Mouse (Mus musculus): ENCODE data around the gene Gdf11. TPM values are rescaled to one million over a fixed set of nuclear protein-coding genes. Genes with fewer than 3 reads are reported as not detected.

Gdf11 gene
- polyA plus RNA-seq, 1 experiment from 2014 or later, result 0.03 TPM

DNA sequence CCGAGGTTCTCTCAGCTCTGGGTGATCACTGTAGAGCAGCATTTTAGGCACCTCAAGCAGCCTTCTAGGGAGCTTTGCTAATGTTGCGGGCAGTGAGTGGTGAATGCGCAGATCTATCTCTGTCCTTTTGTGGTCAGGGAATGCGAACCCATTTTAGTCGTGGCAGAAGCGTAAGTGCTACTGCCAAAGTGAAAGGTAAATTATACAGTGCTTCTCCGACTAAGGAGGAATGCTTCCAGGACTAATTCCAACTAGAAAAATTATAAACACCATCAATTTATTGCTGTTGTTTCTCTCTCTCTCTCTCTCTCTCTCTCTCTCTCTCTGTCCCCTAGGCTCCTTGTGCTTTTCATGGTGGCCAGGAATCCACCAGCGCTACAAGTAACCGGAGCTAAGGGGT, 32.4 kb upstream of the Gdf11 start, which contains the start of gene Bloc1s1:
Bloc1s1 (minus strand) TSS at position 101 of the 400 bp plus-strand sequence.
- Histone ChIP-seq H3K36me3 (ENCODE audit: inconsistent target) (no peaks in the 10 kb centered on the region), H3K79me2 (ENCODE audit: inconsistent target) (no peaks in the 10 kb centered on the region), H3K27ac (peak within 1 kb of the TSS; percentile 78), H3K4me3 (ENCODE audit: inconsistent target) (peak within 1 kb of the TSS; percentile 49)
- 50% methylated on average over 9 of the region's 9 CpGs for WGBS (ENCODE audit: missing documents)

- peak overlapping the region; percentile 78 for H3K27ac ChIP-seq
Observed at GRCm38 (mm10) chr10:128923013-128923691, 31.6 kb upstream of the Gdf11 start.

DNA sequence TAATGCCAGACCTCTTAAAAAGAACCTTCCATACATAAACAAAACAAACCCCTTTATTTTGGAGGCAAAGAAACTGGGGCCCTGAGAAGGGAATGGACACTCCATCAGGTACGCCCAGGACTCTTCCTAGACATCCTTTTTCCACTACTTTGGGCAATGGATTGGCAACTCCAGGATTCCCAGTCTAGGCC, 31.2 kb upstream of the Gdf11 start, which contains the start of gene Rdh5:
Rdh5 (minus strand) TSS at position 67 of the 191 bp plus-strand sequence.
- Histone ChIP-seq H3K36me3 (ENCODE audit: inconsistent target) (peaks cover 5% of the 10 kb centered on the region; the same call in 1 of the 2 replicates), H3K79me2 (ENCODE audit: inconsistent target) (no peaks in the 10 kb centered on the region), H3K27ac (peak within 1 kb of the TSS; percentile 78), H3K4me3 (ENCODE audit: inconsistent target) (peak within 1 kb of the TSS; percentile 49)
- WGBS (ENCODE audit: missing documents), result 38% methylated on average over 1 of the region's 1 CpGs

More at GRCm38 (mm10) chr10:128923013-128923691, 31.6 kb upstream of the Gdf11 start:
- under 1% methylated on average over 42 of the region's 42 CpGs for WGBS (ENCODE audit: missing documents)
- peaks cover under 1% of the 10 kb centered on the region; the same call in 1 of the 2 replicates for H3K36me3 ChIP-seq (ENCODE audit: inconsistent target)
- peak overlapping the region; percentile 49 for H3K4me3 ChIP-seq (ENCODE audit: inconsistent target)
- no peaks in the 10 kb centered on the region for H3K79me2 ChIP-seq (ENCODE audit: inconsistent target)

GRCm38 (mm10) chr10:128921883-128922821, 30.6 kb upstream of the Gdf11 start:
- no peak overlapping the region for H3K27ac ChIP-seq
- WGBS (ENCODE audit: missing documents), result 79% methylated on average over 16 of the region's 16 CpGs
- peak overlapping the region; percentile 49; the same call in 1 of the 2 replicates for H3K4me3 ChIP-seq (ENCODE audit: inconsistent target)
- peaks cover 10% of the 10 kb centered on the region for H3K36me3 ChIP-seq (ENCODE audit: inconsistent target)
- no peaks in the 10 kb centered on the region for H3K79me2 ChIP-seq (ENCODE audit: inconsistent target)

- Histone ChIP-seq H3K36me3 (ENCODE audit: inconsistent target) (peaks cover 19% of the 10 kb centered on the region), H3K4me3 (ENCODE audit: inconsistent target) (no peak overlapping the region), H3K79me2 (ENCODE audit: inconsistent target) (no peaks in the 10 kb centered on the region), H3K27ac (no peak overlapping the region)
- 100% methylated on average over 1 of the region's 1 CpGs for WGBS (ENCODE audit: missing documents)
Observed at GRCm38 (mm10) chr10:128921251-128921650, 29.7 kb upstream of the Gdf11 start.

GRCm38 (mm10) chr10:128920736-128921161, 29.2 kb upstream of the Gdf11 start:
- Histone ChIP-seq H3K4me3 (ENCODE audit: inconsistent target) (no peak overlapping the region), H3K36me3 (ENCODE audit: inconsistent target) (peaks cover 23% of the 10 kb centered on the region), H3K79me2 (ENCODE audit: inconsistent target) (no peaks in the 10 kb centered on the region), H3K27ac (no peak overlapping the region)
- WGBS (ENCODE audit: missing documents), result 90% methylated on average over 3 of the region's 3 CpGs

GRCm38 (mm10) chr10:128919966-128920365, 28.4 kb upstream of the Gdf11 start:
- Histone ChIP-seq H3K36me3 (ENCODE audit: inconsistent target) (peaks cover 29% of the 10 kb centered on the region), H3K79me2 (ENCODE audit: inconsistent target) (no peaks in the 10 kb centered on the region), H3K27ac (no peak overlapping the region), H3K4me3 (ENCODE audit: inconsistent target) (no peak overlapping the region)
- 94% methylated on average over 7 of the region's 7 CpGs for WGBS (ENCODE audit: missing documents)

- 83% methylated on average over 6 of the region's 6 CpGs for WGBS (ENCODE audit: missing documents)
- Histone ChIP-seq H3K4me3 (ENCODE audit: inconsistent target) (no peak overlapping the region), H3K36me3 (ENCODE audit: inconsistent target) (peaks cover 37% of the 10 kb centered on the region), H3K79me2 (ENCODE audit: inconsistent target) (peaks cover 4% of the 10 kb centered on the region; the same call in 1 of the 2 replicates), H3K27ac (no peak overlapping the region)
Observed at GRCm38 (mm10) chr10:128919203-128919631, 27.7 kb upstream of the Gdf11 start.

- Histone ChIP-seq H3K36me3 (ENCODE audit: inconsistent target) (peaks cover 46% of the 10 kb centered on the region), H3K79me2 (ENCODE audit: inconsistent target) (peaks cover 14% of the 10 kb centered on the region; the same call in 1 of the 2 replicates), H3K27ac (no peak overlapping the region), H3K4me3 (ENCODE audit: inconsistent target) (no peak overlapping the region)
- WGBS (ENCODE audit: missing documents), result 84% methylated on average over 7 of the region's 7 CpGs
Observed at GRCm38 (mm10) chr10:128918246-128918645, 26.7 kb upstream of the Gdf11 start.

DNA sequence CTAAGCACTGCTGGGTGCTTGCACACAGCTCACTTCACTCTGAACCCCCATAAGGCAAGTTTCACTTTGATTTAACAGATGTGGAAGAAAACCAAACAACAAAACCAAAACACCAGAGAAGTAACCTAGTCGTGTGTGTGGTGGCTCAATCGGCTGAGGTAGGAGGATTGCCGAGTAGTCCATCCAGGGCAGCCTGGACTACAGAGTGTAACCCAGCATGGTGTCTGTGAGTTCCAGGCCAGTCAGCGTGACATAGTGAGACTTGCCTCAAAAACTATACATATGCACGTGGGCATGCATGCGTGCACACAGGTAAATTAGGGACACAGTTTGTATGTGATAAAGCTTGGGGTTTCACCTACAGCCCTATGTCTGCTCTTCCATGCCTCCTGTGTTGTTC, 25.9 kb upstream of the Gdf11 start:
- peaks cover 52% of the 10 kb centered on the region for H3K36me3 ChIP-seq (ENCODE audit: inconsistent target)
- H3K79me2 ChIP-seq (ENCODE audit: inconsistent target), result peaks cover 23% of the 10 kb centered on the region; the same call in 1 of the 2 replicates
- H3K4me3 ChIP-seq (ENCODE audit: inconsistent target), result no peak overlapping the region
- 93% methylated on average over 6 of the region's 6 CpGs for WGBS (ENCODE audit: missing documents)
- no peak overlapping the region for H3K27ac ChIP-seq

DNA sequence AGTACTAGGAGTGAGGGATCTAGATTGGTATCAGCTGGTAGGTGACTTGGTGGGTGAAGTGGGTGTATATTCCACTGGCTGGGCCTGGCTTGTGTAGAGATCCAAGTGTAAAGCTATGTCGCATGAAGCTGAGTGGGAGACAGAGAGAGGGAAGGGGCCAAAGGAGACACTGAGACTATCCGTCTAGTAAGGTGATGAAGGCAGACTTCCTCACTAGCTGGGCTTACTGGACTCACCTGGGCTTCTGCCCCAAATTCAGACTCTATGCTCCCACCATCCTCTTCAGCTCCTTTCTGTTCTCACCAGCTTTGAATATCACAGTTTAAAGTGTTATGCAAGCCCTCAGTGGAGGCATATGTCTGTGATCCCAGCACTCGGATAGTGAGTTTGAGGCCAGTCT, 25.1 kb upstream of the Gdf11 start:
- H3K79me2 ChIP-seq (ENCODE audit: inconsistent target), result peaks cover 30% of the 10 kb centered on the region
- no peak overlapping the region for H3K4me3 ChIP-seq (ENCODE audit: inconsistent target)
- WGBS (ENCODE audit: missing documents), result 98% methylated on average over 3 of the region's 3 CpGs
- H3K27ac ChIP-seq, result no peak overlapping the region
- peaks cover 57% of the 10 kb centered on the region for H3K36me3 ChIP-seq (ENCODE audit: inconsistent target)

DNA sequence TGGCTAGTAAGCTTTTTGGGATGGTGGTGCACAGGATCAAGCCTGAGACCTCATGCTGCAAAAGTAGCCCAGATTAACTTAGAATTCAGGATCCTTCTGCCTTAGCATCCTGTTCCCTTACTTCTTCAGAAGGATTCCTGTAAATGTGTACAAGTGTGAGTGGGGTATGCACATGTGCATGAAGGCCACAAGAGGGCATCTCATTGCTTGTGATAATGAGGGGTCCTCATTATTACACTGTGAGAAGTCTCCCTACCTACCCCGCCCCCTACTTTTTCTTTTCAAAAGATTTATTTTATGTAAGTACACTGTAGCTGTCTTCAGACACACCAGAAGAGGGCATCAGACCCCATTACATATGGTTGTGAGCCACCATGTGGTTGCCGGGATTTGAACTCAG, 24.0 kb upstream of the Gdf11 start:
- Histone ChIP-seq H3K36me3 (ENCODE audit: inconsistent target) (peaks cover 57% of the 10 kb centered on the region), H3K79me2 (ENCODE audit: inconsistent target) (peaks cover 41% of the 10 kb centered on the region), H3K4me3 (ENCODE audit: inconsistent target) (no peak overlapping the region), H3K27ac (no peak overlapping the region)
- 91% methylated on average over 2 of the region's 2 CpGs for WGBS (ENCODE audit: missing documents)

GRCm38 (mm10) chr10:128913696-128914095, 22.2 kb upstream of the Gdf11 start:
- Histone ChIP-seq H3K79me2 (ENCODE audit: inconsistent target) (peaks cover 50% of the 10 kb centered on the region), H3K27ac (no peak overlapping the region), H3K36me3 (ENCODE audit: inconsistent target) (peaks cover 57% of the 10 kb centered on the region), H3K4me3 (ENCODE audit: inconsistent target) (no peak overlapping the region)
- 92% methylated on average over 9 of the region's 12 CpGs for WGBS (ENCODE audit: missing documents)

DNA sequence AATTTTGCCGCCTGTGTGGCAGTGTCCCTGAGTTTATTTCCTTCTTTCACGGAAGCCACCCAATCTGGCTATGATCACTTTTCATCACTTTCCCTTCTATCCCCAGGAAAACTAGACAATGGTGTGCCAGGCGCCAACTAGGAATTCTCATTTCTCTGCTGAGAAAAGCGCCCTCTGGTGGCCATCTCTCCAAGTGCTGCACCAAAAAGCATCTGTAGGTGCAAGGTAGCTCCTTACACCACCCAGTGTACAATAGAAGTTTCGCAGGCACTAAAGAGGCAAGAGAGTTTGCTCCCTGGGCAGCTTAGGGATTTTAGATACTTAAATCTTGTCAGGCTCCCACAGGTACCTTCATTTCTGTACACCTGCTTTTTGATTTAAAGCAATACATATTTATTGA, 21.7 kb upstream of the Gdf11 start:
- Histone ChIP-seq H3K79me2 (ENCODE audit: inconsistent target) (peaks cover 50% of the 10 kb centered on the region), H3K36me3 (ENCODE audit: inconsistent target) (peaks cover 57% of the 10 kb centered on the region), H3K27ac (no peak overlapping the region), H3K4me3 (ENCODE audit: inconsistent target) (no peak overlapping the region)
- whole genome bisulfite sequencing (ENCODE audit: missing documents), result 35% methylated on average over 5 of the region's 5 CpGs

GRCm38 (mm10) chr10:128912791-128913190, 21.3 kb upstream of the Gdf11 start:
- Histone ChIP-seq H3K36me3 (ENCODE audit: inconsistent target) (peaks cover 53% of the 10 kb centered on the region), H3K27ac (no peak overlapping the region), H3K4me3 (ENCODE audit: inconsistent target) (no peak overlapping the region), H3K79me2 (ENCODE audit: inconsistent target) (peaks cover 50% of the 10 kb centered on the region)
- 87% methylated on average over 4 of the region's 4 CpGs for WGBS (ENCODE audit: missing documents)

All from macrophage (primary cell).